Mouse (Mus musculus) CH12.LX (cell line): ENCODE data around the gene Lama1. TPM values are rescaled to one million over a fixed set of nuclear protein-coding genes. Genes with fewer than 3 reads are reported as not detected.

Experiments used
- DNase-seq: peaks from one replicate; pipeline ENCODE4 v3.0.0-alpha.2; 2013; ENCODE audit errors: extremely low read depth
- H3K27ac ChIP-seq: 2 replicates; pipeline ENCODE4 v1.5.1; 2012; ENCODE audit warnings: low read depth, mild to moderate bottlenecking, control low read depth, moderate library complexity; ENCODE audit not compliant: insufficient read depth
- H3K27me3 ChIP-seq: replicated peaks from 2 replicates; pipeline ENCODE3; 2012; ENCODE audit warnings: inconsistent platforms
- H3K36me3 ChIP-seq, 2 experiments: replicated peaks in 1 of 2; 2 replicates each; pipeline versions ENCODE3 to v1.6.1; 2012; ENCODE audit warnings: inconsistent platforms in 1 of 2, low read length in 1 of 2, mild to moderate bottlenecking in 1 of 2, mixed read lengths in 1 of 2, moderate library complexity in 1 of 2; ENCODE audit not compliant: control insufficient read depth in 1 of 2, insufficient read depth in 1 of 2
- H3K4me1 ChIP-seq, 2 experiments: 2 replicates each; pipeline ENCODE4 v1.6.1; 2012; ENCODE audit warnings: inconsistent platforms in 1 of 2, moderate library complexity in 1 of 2; ENCODE audit not compliant: insufficient read depth in 2 of 2, control insufficient read depth in 1 of 2
- H3K4me2 ChIP-seq: 2 replicates; pipeline ENCODE4 v1.6.1; 2012; ENCODE audit warnings: low read depth, mild to moderate bottlenecking, control low read depth; ENCODE audit not compliant: poor library complexity, insufficient read depth, severe bottlenecking
- H3K4me3 ChIP-seq, 3 experiments: fragments of 150-350 bp in 1 of 3; sonication (generic) in 1 of 3; replicated peaks in 1 of 3; 2 replicates each; pipeline versions ENCODE3 to v1.5.1; 2011 to 2012; ENCODE audit warnings: low read depth in 2 of 3, low read length in 2 of 3, mild to moderate bottlenecking in 2 of 3, moderate library complexity in 2 of 3, control low read depth in 1 of 3, improper control_type of control experiment in 1 of 3, inconsistent platforms in 1 of 3, mixed read lengths in 1 of 3; ENCODE audit not compliant: poor library complexity in 1 of 3
- H3K79me2 ChIP-seq: replicated peaks from 2 replicates; pipeline ENCODE4 v1.6.1; 2012; ENCODE audit warnings: mild to moderate bottlenecking, moderate library complexity; ENCODE audit not compliant: control insufficient read depth, poor library complexity, insufficient read depth, severe bottlenecking; ENCODE audit errors: extremely low read depth
- H3K9ac ChIP-seq: 2 replicates; pipeline ENCODE4 v1.6.1; 2012; ENCODE audit warnings: low read depth, mild to moderate bottlenecking, control low read depth, moderate library complexity; ENCODE audit not compliant: insufficient read depth
- H3K9me3 ChIP-seq: replicated peaks from 2 replicates; pipeline ENCODE3; 2012; ENCODE audit warnings: low read length, inconsistent platforms, mixed read lengths
- BHLHE40 ChIP-seq: IDR thresholded peaks from 2 replicates; pipeline ENCODE4 v1.6.1; 2011; ENCODE audit warnings: mild to moderate bottlenecking, low read depth, low read length, improper control_type of control experiment
- CHD1 ChIP-seq: IDR thresholded peaks from 2 replicates; pipeline ENCODE4 v1.6.1; 2012; ENCODE audit warnings: low read depth, low read length, improper control_type of control experiment, inconsistent platforms
- ELF1 ChIP-seq: IDR thresholded peaks from 2 replicates; pipeline ENCODE4 v1.6.1; 2014; ENCODE audit warnings: low read depth, mild to moderate bottlenecking, inconsistent platforms, low read length, improper control_type of control experiment
- EP300 ChIP-seq: IDR thresholded peaks from 2 replicates; pipeline ENCODE4 v1.6.1; 2011; ENCODE audit warnings: low read length, improper control_type of control experiment
- ETS1 ChIP-seq: conservative IDR thresholded peaks from 2 replicates; pipeline ENCODE4 v1.6.1; 2012; ENCODE audit warnings: low read depth, mild to moderate bottlenecking, inconsistent platforms, low read length, improper control_type of control experiment, moderate library complexity
- JUN ChIP-seq: IDR thresholded peaks from 2 replicates; pipeline ENCODE4 v1.6.1; 2011; ENCODE audit warnings: low read depth, mild to moderate bottlenecking, low read length, improper control_type of control experiment, moderate library complexity; ENCODE audit not compliant: insufficient read depth
- MAFK ChIP-seq: IDR thresholded peaks from 2 replicates; pipeline ENCODE4 v1.6.1; 2011; ENCODE audit warnings: low read length, improper control_type of control experiment; ENCODE audit not compliant: insufficient replicate concordance
- MAZ ChIP-seq: IDR thresholded peaks from 2 replicates; pipeline ENCODE4 v1.6.1; 2012; ENCODE audit warnings: low read depth, mild to moderate bottlenecking, inconsistent platforms, low read length, improper control_type of control experiment, moderate library complexity
- MYC ChIP-seq: IDR thresholded peaks from 2 replicates; pipeline ENCODE4 v1.6.1; 2011; ENCODE audit warnings: low read depth, mild to moderate bottlenecking, improper control_type of control experiment, low read length
- NRF1 ChIP-seq: IDR thresholded peaks from 2 replicates; pipeline ENCODE4 v1.6.1; 2014; ENCODE audit warnings: low read depth, mild to moderate bottlenecking, inconsistent platforms, low read length, improper control_type of control experiment, moderate library complexity
- PAX5 ChIP-seq: IDR thresholded peaks from 2 replicates; pipeline ENCODE4 v1.6.1; 2012; ENCODE audit warnings: low read length, inconsistent platforms, mixed read lengths
- RCOR1 ChIP-seq: conservative IDR thresholded peaks from 2 replicates; pipeline ENCODE4 v1.6.1; 2012; ENCODE audit warnings: low read depth, mild to moderate bottlenecking, inconsistent platforms, low read length, improper control_type of control experiment
- SMC3 ChIP-seq: IDR thresholded peaks from 2 replicates; pipeline ENCODE4 v1.6.1; 2011; ENCODE audit warnings: low read depth, low read length, improper control_type of control experiment
- TCF12 ChIP-seq: IDR thresholded peaks from 2 replicates; pipeline ENCODE4 v1.6.1; 2014; ENCODE audit warnings: low read depth, mild to moderate bottlenecking, inconsistent platforms, low read length, improper control_type of control experiment
- UBTF ChIP-seq: IDR thresholded peaks from 2 replicates; pipeline ENCODE4 v1.6.1; 2012; ENCODE audit warnings: low read depth, mild to moderate bottlenecking, inconsistent platforms, low read length, improper control_type of control experiment, moderate library complexity
- USF1 ChIP-seq: IDR thresholded peaks from 2 replicates; pipeline ENCODE4 v1.6.1; 2014; ENCODE audit warnings: low read depth, mild to moderate bottlenecking, inconsistent platforms, low read length, improper control_type of control experiment
- USF2 ChIP-seq: conservative IDR thresholded peaks from 2 replicates; pipeline ENCODE4 v1.6.1; 2011; ENCODE audit warnings: low read depth, low read length, improper control_type of control experiment
- ZC3H11A ChIP-seq: IDR thresholded peaks from 2 replicates; pipeline ENCODE4 v1.6.1; 2012; ENCODE audit warnings: low read depth, mild to moderate bottlenecking, inconsistent platforms, low read length, improper control_type of control experiment
- ZMIZ1 ChIP-seq: IDR thresholded peaks from 2 replicates; pipeline ENCODE4 v1.6.1; 2012; ENCODE audit warnings: low read depth, mild to moderate bottlenecking, inconsistent platforms, low read length, improper control_type of control experiment
- ZNF384 ChIP-seq: IDR thresholded peaks from 2 replicates; pipeline ENCODE4 v1.6.1; 2012; ENCODE audit warnings: low read depth, low read length, improper control_type of control experiment, inconsistent platforms
- dilution Hi-C: fragments of 300-500 bp; cut with MboI; formaldehyde crosslinking; loops from 2 replicates; pipeline ENCODE4 v1.14.3; 2020; ENCODE audit warnings: low sequenced_read_pairs; ENCODE audit not compliant: extremely low pct_unique_long_range_greater_than_20kb, extremely low pct_ligation_motif_present
- in situ Hi-C: fragments of 300-500 bp; cut with MboI; formaldehyde crosslinking; loops from 3 replicates; pipeline ENCODE4 v1.14.3; 2019; ENCODE audit warnings: low sequenced_read_pairs, low pct_ligation_motif_present, low pct_unique_long_range_greater_than_20kb, mixed read lengths
- polyA plus RNA-seq: library from polyadenylated mRNA; unstranded; fragments of >175 nt; gene quantifications from 2 replicates; pipeline ENCODE4 v1.2.1, GENCODE M21; 2012; ENCODE audit warnings: low read depth; ENCODE audit not compliant: insufficient read length
- total RNA-seq, 2 experiments: library from RNA; depleted of rRNA; stranded (reverse); fragments of 300-350 nt in 1 of 2; fragments of >200 nt in 1 of 2; gene quantifications; 2 replicates each; pipeline ENCODE4 v1.2.3; 2012 to 2014

Lama1 gene
- total and polyA plus RNA-seq, 3 experiments: not detected

DNA sequence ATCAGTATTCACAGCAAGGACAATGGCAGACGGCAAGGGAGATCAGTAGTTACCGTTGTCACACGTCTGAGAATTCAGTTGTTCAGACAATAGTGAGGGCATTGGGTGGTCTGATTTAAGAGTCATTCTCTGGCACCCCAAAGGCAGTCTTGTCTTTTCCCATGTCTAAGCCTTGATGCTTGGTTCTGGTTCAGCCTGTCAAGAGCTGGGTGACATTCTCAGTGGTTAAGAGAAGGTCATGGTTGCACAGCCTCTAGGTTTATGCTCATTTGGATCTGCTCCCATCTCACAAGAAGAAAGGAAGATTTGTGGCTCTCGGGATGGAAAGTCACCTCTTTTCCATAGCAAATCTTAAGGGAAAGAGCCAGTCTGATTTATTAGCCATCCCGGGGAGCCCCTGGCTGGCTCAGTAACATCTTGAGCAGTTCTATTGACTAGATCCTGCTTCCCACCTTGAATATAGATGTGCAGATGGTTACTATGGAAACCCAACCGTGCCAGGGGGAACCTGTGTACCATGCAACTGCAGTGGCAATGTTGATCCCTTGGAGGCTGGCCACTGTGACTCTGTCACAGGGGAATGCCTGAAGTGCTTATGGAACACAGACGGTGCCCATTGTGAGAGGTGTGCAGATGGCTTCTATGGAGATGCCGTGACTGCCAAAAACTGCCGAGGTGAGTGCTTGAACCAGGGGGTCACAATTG lies 67.3 kb downstream of the Lama1 start:
- Histone ChIP-seq H3K4me2 (no peak overlapping the region), H3K36me3 (no peaks in the 10 kb centered on the region), H3K27me3 (no peaks in the 10 kb centered on the region), H3K9me3 (peaks cover 87% of the 10 kb centered on the region), H3K27ac (no peak overlapping the region), H3K4me3 (no peak overlapping the region), H3K79me2 (no peaks in the 10 kb centered on the region), H3K9ac (no peak overlapping the region), H3K4me1 (no peaks in the 10 kb centered on the region)
- no peak for TF ChIP-seq TCF12
- no peak for TF ChIP-seq ZNF384
- TF ChIP-seq EP300: no peak
- no peak for TF ChIP-seq MAZ
- TF ChIP-seq CHD1: no peak
- TF ChIP-seq ELF1: no peak
- TF ChIP-seq PAX5: no peak
- no peak for TF ChIP-seq BHLHE40
- no peak for TF ChIP-seq NRF1
- TF ChIP-seq JUN: no peak
- no peak for TF ChIP-seq SMC3
- TF ChIP-seq UBTF: no peak
- no peak for TF ChIP-seq USF1
- TF ChIP-seq MAFK: no peak
- no peak for TF ChIP-seq RCOR1
- no peak for TF ChIP-seq ZMIZ1
- TF ChIP-seq MYC: no peak
- TF ChIP-seq ETS1: no peak
- TF ChIP-seq USF2: no peak
- no peak for TF ChIP-seq ZC3H11A
- no peak for DNase-seq
- in situ Hi-C loops: no loop called here
- dilution Hi-C loops: no loop called here

DNA sequence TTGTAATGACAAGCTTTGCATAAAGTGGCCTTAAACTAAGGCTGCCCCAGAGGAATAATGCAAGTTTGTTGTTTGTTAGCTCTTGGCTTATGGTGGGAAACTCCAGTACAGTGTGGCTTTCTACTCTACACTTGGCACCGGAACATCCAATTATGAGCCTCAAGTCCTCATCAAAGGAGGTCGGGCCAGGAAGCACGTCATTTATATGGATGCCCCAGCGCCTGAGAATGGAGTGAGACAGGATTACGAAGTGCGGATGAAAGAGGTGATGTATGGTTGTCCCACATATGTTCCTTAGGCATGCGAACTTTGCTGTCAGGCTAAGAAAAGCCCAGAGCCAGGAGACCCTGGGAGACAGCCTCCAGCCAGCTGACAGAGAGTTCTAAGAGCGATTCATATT lies 76.5 kb downstream of the Lama1 start:
- in situ Hi-C loops: no loop called here

More for the DNA sequence above, 76.5 kb downstream of the Lama1 start:
- DNase-seq: no peak
- Histone ChIP-seq H3K79me2 (no peaks in the 10 kb centered on the region), H3K9ac (no peak overlapping the region), H3K9me3 (peaks cover 86% of the 10 kb centered on the region), H3K4me1 (no peaks in the 10 kb centered on the region), H3K4me3 (no peak overlapping the region), H3K27me3 (no peaks in the 10 kb centered on the region), H3K27ac (no peak overlapping the region), H3K36me3 (no peaks in the 10 kb centered on the region), H3K4me2 (no peak overlapping the region)
- dilution Hi-C loops: no loop called here
- TF ChIP-seq USF2: no peak
